Mouse (Mus musculus) layer of hippocampus, postnatal 10 days (tissue): ENCODE results near the gene Aim2. TPM values are rescaled to one million over a fixed set of nuclear protein-coding genes. Genes with fewer than 3 reads are reported as not detected.
A peak's percentile ranks its signal among the peaks of the same experiment; 100 is the strongest.

ENCODE experiments used
- DNase-seq, 2 experiments: peaks; one replicate each; pipeline ENCODE4 v3.0.0; 2021; ENCODE audit warnings: low spot score in 2 of 2
- total RNA-seq, 2 experiments: library from RNA; stranded (reverse); gene quantifications; 2 replicates each; pipeline ENCODE4 v1.2.3; 2021

Gene Aim2
- total RNA-seq, 2 experiments from 2014 or later: 3.5 to 5.4 TPM

DNA sequence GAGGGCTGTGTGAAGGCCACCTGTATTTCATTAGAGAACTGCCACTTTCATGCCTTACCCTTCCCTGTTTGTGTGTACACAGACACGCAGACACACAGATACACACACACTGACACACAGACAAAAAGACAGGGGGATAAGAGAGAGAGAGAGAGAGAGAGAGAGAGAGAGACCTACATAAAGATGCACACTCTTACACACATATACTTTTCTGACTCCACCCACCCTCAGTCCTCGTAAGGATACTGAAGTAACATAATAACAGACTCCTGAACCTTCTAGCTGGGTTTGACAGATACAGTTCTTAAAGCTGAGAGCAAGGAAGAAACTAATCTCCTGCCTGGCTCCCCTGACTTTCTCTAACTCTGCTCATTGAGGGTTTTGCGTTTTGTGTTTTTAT lies 38.8 kb downstream of the Aim2 start:
- DNase-seq: no peak

DNA sequence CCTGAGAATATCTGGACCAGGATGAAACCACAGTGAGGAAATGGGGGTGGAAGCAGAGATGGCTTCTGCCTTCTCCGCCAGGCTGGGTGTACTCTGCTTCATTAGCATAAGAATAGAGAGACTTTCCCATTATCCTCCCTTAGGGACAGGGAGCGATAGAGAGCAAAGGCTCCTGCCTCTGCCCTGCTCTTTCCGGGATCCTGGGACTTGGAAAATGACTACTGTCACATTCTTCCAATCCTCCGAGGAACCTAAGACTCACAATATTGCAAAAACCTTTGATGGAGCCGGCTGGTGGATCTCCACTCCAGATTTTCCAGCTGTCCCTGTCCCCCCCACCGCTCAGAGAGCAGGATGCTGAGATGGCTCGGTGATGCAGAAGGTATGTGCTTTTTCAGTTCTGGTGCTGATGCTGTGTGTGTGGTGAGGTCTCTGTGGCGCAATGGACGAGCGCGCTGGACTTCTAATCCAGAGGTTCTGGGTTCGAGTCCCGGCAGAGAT lies 39.3 kb downstream of the Aim2 start:
- peak; percentile 89 to 93 for DNase-seq

DNA sequence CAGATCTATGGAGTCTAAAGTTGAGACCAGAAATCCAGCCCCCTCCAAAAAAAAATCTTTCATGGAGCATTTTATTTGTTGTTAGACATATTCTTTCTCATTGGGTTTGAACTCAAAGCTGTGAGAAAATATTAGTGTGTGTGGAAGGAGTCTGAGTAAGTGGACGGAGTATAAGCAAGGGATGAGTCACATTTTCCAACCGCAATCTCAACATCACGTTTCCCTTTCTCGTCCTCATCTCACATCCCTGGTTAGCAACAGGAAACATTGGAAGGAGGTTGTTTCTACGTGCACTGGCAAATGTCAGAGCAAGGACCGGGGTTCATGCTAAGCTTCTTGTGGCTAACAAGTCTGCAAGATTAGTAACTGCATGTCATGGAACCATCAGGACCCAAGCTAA lies 41.1 kb downstream of the Aim2 start:
- no peak for DNase-seq

GRCm38 (mm10) chr1:173398323-173398970 lies 47.8 kb downstream of the Aim2 start:
- DNase-seq: peak; percentile 85 to 86

DNA sequence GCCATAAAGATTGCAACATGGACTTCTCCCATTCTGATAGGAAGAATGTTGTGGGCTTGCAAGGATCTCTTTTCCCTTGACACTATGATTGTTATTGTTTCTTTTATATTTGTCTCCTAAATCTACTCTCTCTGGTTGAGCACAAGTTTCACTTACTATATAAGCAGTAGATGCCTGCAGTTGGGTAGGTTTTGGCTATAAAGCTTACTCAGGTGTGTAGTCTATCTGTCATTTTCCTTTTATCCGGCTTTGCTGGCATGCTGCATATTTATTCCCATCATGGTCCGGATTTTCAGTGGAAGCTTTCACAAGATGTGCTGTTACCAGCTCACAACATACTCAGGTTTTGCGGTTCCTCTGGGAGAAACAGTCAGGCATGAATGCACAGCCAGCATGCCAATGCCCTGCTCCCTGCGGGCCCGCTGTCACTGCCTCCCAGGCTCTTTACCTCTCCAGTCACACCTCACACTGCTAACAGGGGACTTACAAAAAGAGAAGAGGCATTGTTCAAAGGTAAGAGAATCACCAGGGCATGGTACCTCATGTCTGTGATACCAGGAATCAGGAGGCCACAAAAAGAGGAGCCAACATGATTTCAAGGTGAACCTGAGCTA lies 54.1 kb downstream of the Aim2 start:
- DNase-seq: no peak

GRCm38 (mm10) chr1:173409066-173409465 lies 58.4 kb downstream of the Aim2 start:
- DNase-seq: no peak

GRCm38 (mm10) chr1:173411863-173412262 lies 61.2 kb downstream of the Aim2 start:
- DNase-seq: no peak

DNA sequence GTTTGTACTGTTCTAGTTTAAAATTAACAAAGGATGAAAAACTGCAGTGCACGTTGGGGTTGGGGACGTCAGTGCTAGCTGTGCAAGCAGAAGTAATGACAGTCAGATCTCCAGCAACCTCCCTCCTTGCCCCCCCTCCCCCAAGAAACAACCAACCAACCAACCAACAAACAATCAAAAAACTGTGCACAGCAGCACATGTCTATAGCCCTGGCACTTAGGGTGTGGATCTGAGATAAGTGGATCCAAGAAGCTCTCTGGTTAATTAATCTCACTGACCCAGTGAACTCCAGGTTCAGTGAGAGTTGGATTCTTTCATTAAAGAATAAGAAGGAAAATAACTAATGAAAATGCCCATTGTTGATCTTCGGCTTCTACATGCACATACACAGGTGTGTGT lies 64.0 kb downstream of the Aim2 start:
- DNase-seq: no peak

DNA sequence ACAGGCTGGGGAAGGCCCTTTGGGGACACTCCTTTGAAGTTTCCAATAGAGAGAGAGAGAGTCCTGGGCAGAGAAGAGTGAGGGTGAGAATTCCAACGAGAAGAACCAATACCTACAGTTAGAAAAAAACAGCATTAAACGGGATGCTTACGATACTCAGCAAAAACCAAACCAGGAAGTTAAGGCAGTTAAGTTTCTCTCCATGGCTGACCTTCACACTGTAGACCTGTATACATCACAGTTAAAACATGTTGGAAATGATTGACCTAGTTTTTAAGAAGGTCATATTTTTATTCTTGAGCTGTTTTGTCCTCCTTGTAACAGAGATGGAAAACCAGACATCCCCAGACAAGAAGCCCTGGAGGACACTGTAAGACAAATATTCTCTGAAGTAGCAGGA lies 67.8 kb downstream of the Aim2 start:
- no peak for DNase-seq

DNA sequence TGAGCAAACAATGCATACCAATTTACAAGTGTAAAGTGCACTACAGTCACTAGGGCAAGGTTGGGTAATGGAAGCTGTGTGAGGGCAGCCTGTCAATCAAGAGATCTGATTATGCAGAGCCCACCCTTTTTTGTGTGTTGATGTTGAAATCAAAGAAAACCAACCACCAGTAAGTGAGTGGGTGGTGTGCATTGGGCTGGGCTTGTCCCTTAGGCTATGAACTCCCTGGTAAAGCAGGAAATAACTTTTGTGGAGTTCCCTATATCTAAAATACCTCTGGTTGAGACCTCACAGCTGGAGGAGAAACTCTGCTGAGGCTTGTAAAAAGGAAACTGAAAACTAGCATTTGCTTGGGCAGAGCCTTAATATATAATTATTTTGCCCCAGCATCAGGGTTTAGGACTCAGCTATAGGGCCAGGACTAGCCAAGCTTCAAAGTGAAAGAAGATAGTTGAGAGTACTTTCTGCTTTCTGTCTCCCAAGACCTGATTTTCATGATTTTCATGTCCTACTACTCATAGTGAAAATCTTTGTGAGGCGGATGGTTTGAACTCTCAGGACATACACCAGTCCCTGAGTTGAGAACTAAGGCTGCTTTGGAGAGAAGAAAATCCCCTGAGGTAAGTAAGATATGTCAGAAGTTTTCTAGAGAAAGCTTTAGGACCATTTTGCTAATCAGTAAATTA lies 68.4 kb downstream of the Aim2 start:
- DNase-seq: no peak

DNA sequence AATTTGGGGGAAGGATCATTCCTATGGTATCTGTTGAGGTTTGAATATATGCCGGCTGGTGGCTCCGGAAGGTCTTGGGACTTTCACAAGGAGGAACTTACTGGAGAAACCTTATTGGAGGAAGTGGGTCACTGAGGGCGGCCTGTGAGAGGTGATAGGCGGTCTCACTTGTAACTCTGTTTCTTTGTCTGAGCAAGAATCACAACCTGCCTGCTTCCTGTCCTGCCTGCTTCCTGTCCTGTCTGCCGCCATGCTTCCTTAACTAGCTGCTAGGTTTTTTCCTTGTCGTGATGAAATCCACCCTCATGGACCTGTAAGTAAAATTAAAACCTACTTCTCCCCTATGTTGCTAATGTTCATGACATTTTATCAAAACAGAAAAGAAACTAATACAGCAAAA lies 69.7 kb downstream of the Aim2 start:
- no peak for DNase-seq

DNA sequence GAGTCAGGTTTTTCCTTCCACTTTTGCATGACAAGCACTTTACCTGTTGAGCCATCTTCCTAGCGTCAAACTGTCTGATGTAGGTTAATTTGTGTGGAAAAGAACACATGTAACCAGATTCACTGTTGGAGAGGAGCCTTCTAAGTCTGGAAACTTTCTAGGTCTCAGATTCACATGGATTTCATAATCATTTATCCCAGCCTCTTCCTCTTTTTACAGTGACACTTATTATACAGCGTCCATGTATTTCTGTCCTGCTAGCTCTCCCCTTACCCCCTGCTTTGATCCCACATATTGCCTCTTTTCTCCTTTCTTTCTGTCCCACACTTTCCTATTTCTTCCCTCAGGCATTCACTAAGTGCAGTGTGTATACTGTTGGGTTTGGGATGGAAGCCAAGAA lies 75.7 kb downstream of the Aim2 start:
- no peak for DNase-seq

GRCm38 (mm10) chr1:173427385-173427784 lies 76.7 kb downstream of the Aim2 start:
- DNase-seq: no peak

- DNase-seq: no peak
Observed at GRCm38 (mm10) chr1:173429995-173430699, 79.5 kb downstream of the Aim2 start.

GRCm38 (mm10) chr1:173432411-173432810 lies 81.7 kb downstream of the Aim2 start:
- DNase-seq: no peak

DNA sequence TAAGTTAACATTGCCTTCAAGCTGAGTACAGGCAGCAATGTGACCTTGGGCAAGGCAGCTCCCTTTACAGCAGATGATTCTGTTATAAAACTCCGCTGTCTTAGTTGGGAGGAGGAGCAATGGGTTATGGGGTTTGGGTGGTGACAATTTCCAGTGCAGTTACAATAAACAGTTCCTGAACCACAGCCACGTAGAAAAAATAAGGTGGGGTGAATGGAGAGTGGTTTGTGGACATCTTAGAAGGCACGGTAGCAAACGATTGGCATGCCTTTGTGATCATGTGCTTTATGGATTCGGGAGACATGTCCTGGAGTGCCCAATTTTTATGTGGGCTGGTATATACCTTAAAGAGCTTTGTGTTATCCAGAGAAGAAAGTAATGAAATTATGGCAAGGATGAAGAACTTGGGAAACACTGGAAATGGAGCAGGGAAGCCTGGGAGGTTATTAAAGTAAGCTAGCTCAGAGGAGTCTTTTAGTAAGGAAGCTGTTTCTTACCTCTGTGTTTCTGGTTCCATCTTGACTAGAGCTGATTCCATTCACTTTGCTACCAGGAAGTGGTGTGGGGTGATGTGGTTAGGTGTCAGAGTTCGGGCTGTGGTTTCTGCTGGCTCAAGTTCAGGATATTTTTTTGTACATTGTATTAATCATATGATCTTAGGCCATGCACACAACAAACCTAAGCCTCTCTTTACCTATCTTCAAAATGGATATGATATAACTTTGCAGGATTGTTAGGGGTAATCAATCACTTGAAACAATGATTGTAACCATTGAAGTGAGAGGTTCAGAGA lies 86.7 kb downstream of the Aim2 start:
- DNase-seq: no peak

DNA sequence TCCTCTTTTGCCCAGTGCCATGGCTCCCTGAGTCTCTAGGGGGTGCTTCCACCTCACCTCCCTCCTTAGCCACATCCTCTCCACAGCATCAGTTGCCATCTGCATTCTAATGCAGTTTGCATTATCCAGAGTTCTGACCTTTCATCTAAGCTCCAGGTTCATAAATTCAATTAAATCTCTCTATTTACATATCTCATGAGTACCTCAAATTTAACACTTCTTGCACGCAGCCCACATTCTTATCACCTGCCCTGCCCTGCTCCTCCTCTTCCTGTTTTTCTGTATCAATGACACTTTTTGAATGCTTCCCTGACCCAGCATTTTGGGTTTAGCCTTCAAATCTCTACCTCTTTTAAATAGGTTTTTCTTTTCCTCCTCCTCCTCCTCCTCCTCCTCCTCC lies 90.0 kb downstream of the Aim2 start:
- no peak for DNase-seq

DNA sequence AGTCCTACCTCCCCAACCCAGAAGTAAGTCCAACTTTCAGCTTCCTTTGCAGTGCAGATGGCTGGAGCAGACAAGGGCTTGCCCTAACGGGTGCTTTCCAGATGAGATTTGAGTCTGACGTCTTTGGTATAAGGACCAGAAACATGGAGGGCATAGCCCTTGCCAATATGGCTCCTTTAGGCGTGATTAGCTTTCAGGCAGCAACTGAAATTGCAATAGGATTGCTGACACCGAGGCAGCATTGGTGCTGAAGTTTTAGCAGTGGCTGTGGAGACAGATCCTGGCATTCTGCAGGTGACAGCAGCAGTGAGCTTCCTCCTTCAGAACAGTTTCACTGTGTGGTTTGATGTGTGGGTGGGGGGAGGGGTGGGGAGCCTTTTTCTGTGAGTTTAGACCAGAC lies 90.5 kb downstream of the Aim2 start:
- no peak for DNase-seq

- DNase-seq: no peak
Observed at GRCm38 (mm10) chr1:173443061-173443460, 92.4 kb downstream of the Aim2 start.

- no peak for DNase-seq
Observed at GRCm38 (mm10) chr1:173447067-173447466, 96.4 kb downstream of the Aim2 start.

- DNase-seq: no peak
Observed at GRCm38 (mm10) chr1:173450621-173451020, 99.9 kb downstream of the Aim2 start.
